Mouse (Mus musculus) myocyte (in vitro differentiated cells): Measurements from ENCODE around the gene Mt2.

Experiments used
- CEBPB ChIP-seq: IDR thresholded peaks from 2 replicates; pipeline ENCODE4 v1.6.1; 2011; ENCODE audit warnings: mild to moderate bottlenecking, moderate library complexity; ENCODE audit not compliant: poor library complexity, insufficient read depth, severe bottlenecking
- E2F4 ChIP-seq: IDR thresholded peaks from one replicate; pipeline ENCODE4 v1.6.1; 2011; ENCODE audit warnings: mild to moderate bottlenecking, control low read depth, moderate library complexity; ENCODE audit not compliant: insufficient read depth
- MAX ChIP-seq: IDR thresholded peaks from one replicate; pipeline ENCODE4 v1.6.1; 2011; ENCODE audit warnings: low read depth, mild to moderate bottlenecking, control low read depth
- MYOD1 ChIP-seq, 3 experiments: IDR thresholded peaks; one replicate each; pipeline ENCODE4 v1.6.1; 2011; ENCODE audit warnings: control low read depth in 2 of 3, low read depth in 2 of 3, mild to moderate bottlenecking in 2 of 3, moderate library complexity in 1 of 3; ENCODE audit not compliant: insufficient read length in 2 of 3, control insufficient read depth in 1 of 3
- MYOG ChIP-seq, 3 experiments: IDR thresholded peaks; one replicate each; pipeline ENCODE4 v1.6.1; 2011; ENCODE audit warnings: control low read depth in 2 of 3, low read depth in 2 of 3, mild to moderate bottlenecking in 2 of 3; ENCODE audit not compliant: insufficient read length in 2 of 3, control insufficient read depth in 1 of 3, insufficient read depth in 1 of 3
- POLR2A ChIP-seq: IDR thresholded peaks from one replicate; pipeline ENCODE4 v1.6.1; 2011; ENCODE audit warnings: low read depth, mild to moderate bottlenecking, control low read depth, moderate library complexity; ENCODE audit not compliant: insufficient read length
- POLR2AphosphoS2 ChIP-seq: IDR thresholded peaks from one replicate; pipeline ENCODE4 v1.6.1; 2011; ENCODE audit warnings: low read depth, control low read depth; ENCODE audit not compliant: insufficient read length
- TCF3 ChIP-seq: IDR thresholded peaks from one replicate; pipeline ENCODE4 v1.6.1; 2011; ENCODE audit warnings: low read depth, control low read depth; ENCODE audit not compliant: insufficient read length

DNA sequence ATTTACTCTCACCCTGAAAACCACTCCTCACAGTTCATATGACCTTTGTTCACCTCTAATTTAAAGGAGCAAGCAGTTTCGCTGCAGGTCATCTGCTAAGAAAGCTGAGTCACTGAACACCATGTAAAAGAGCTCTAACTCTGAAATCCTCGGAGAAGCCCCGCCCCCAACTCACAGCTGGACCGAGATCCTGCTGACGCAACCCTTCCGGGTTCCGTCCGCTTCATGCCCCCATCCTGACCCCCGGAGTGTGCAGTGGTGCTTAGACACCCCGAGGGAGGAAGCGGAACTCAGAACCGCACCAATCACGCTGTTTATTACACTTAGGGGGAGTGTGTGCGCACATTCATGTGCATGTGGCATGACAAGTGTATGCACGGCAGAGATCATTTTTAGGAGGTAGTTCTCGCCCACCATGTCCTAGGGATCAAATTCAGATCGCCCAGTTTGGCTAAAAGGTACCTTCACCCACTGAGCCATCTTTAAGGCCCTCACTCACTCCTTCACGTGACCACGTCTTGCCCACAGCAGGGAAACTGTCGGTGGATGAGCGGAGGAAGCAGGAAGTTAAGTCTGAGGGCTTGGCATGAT, 18.7 kb downstream of the Mt2 start:
- TF ChIP-seq POLR2A: no peak
- TF ChIP-seq E2F4: no peak
- TF ChIP-seq POLR2AphosphoS2: no peak
- TF ChIP-seq CEBPB: no peak
- no peak for TF ChIP-seq MYOD1 (IDR thresholded peaks at IDR 0.05; ENCODE audit: control insufficient read depth in 1 of 3, insufficient read length in 2 of 3, low read depth in 2 of 3)
- no peak for TF ChIP-seq MYOG (IDR thresholded peaks at IDR 0.05; ENCODE audit: control insufficient read depth in 1 of 3, insufficient read depth in 1 of 3, insufficient read length in 2 of 3, low read depth in 2 of 3)
- no peak for TF ChIP-seq MAX
- no peak for TF ChIP-seq TCF3
